Mouse (Mus musculus) right cerebral cortex, adult 2 months (tissue): ENCODE measurements around the gene Acad8.

Source experiments
- DNase-seq, 2 experiments: peaks; one replicate each; pipeline ENCODE4 v3.0.0; 2021 to 2022; ENCODE audit warnings: low spot score in 2 of 2

The Acad8 gene

GRCm38 (mm10) chr9:26999461-27000395 is at the start of gene Acad8, which contains the start of gene Thyn1:
Gene Acad8, minus strand, starts transcription at chr9:26999566.
Gene Thyn1, plus strand, starts transcription at chr9:26999710.
- peak; percentile 96 to 97 for DNase-seq

- no peak for DNase-seq
Measured at GRCm38 (mm10) chr9:27043892-27044291, 44.5 kb upstream of the Acad8 start.

DNA sequence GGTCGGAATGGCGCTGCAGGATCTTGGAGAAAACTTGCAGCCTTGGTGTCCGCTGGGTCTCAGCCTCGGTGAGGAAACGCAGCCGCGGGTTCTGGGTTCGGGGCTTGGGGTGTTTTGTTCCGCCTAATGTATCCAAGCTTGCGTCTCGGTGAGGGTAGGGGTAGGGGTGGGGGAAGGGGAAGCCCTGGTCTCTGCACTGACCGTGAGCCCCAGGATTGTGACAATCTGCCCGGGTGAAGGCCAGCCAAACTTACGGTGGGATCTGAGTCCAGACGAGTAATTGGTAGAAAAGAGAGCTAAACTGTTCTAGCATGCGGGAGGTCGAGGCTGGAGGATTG is 31.4 kb upstream of the Acad8 start:
- no peak for DNase-seq

DNA sequence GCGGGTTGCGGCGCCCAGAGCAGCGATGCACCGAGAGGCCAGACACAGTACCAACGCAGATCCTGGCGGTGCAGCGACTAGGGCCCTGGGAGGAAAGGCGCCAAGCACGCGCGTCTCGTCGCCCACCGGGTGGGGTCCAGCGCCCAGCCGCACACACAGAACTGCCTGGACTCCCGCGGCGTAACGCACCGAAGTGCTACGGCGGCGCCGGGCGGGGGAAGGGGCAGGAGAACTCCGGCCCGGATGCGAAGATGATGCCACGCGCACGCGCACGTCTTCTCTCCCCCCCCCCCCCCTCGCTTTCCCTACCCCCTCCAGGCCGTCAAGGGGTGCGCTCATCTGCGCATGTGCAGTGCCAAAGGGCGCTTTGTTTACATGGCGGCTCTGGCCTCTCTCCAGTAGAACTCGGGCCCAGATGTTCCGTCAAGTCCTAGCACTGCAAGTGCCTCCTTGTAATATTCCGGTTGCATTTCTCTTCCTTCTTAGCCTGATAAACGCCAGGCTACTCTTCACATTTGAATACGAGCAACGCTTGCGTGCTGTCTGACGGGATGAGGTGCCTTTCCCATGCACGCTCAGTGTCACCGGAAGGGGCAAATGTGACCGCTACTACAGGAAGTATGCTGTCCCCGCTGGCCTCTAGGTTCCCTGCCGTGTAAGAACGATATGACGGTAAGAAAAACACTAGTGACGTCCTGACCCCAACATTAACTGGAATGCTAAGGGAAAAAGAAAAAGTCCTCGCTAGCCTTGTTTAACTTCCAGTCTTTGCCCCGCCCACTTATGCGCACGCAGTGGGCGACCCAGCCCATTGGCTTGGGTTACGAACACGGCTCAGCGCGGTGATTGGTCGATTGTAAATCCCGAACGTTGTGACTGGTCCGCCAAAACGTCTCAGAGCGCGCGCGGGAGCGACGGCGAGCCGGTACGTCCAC is 30.7 kb upstream of the Acad8 start, which contains the start of the genes Vps26b and Ncapd3:
Gene Vps26b, minus strand, starts transcription at position 238 of the 935 bp plus-strand sequence.
Gene Ncapd3, plus strand, starts transcription at position 348 of the 935 bp plus-strand sequence.
- peak; percentile 97 to 98 for DNase-seq

- peak; percentile 68 to 75 for DNase-seq
Measured at GRCm38 (mm10) chr9:27029022-27029827, 29.9 kb upstream of the Acad8 start.

DNA sequence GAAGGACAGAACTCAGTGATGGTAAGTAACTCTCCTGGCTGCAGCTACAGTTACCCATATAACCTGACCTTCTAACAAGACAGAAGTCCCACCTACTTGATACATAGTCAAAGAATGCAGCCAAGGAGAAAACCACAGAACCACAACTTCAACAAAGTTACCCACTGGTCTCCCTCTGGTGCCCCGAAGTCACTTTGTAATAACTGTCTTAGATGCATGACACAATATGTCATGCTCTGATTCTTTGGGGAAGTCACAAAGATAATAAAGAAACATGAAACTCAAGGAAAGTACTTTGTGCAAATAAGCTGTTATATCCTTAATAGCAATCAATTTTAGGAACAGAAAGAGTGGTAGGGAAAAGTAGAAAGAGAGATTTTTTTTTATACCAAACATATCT is 27.3 kb upstream of the Acad8 start:
- DNase-seq = no peak

DNA sequence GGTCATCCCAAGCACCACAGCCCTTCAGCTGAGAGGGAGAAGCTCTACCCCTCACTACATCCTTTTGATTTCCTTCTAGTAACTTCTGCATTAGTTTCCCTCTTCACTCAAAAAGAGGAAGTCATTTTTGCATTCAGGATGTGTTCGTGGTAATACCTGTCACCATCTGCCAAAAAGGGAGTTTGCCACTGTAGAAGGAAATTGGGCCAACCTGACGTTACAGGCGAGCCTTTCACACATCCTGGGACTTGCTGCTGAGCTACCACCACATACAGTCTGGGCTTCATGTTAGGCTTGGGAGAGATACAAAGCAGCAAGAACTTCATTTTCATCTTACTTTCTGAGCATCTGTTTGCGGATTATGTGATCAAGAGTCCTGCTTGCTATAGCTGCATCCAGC is 24.3 kb upstream of the Acad8 start:
- DNase-seq = no peak

DNA sequence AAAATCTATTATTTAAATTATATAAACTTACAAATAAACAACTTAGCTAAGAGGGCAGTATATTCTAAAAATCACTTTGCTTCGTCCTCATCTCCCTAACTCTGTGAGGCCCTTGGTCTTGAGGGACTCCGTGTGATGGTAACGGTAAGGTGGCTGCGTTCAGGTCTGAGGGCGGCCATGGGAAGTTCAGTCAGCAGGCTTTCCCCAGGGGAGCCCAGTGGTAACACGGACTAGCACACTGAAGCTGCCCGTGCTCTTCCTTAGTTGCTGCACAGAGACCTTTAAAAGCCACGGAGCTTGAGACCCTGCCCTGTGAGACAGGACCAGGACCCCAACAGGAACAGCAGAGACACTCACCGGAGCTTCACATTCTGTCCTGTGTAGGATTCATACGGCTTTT is 19.6 kb upstream of the Acad8 start:
- DNase-seq = no peak

DNA sequence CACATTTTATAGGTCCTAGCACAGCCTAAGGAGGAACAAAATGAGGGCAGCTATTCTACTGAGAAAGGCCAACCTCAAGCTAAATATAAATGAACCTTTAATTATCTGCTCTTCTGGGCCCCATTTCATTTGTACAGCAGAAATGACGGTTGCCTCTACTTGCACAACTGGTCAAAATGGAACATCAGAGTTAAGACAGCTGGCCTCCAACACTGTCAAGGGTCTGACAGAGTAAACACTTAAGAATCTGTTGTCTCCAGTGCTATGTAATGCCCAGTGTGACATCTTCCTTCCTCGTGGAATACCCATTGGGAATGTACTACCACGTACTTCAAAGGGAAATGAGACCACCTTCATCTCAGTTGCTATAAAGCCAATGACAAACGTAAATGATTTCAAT is 12.2 kb upstream of the Acad8 start:
- DNase-seq = no peak

DNA sequence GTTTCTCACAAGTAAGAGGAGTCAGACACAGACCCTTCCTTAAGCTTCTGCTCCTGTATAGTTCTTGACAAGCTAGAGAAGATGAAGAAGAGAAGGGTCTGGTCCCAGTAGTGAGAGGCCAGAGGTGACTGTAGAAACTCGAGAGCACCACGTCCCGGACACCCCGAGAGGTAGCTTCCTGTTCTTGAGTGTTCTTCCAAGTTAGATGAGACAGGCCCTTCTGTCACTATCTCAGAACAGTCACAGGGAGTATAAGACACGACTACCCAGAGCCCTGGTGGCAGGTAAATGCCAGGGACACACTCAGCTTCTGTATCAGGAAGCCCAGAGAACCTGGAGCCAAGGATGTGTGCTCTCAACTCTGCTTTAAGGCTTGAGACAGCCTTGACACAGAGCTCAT is 9.9 kb upstream of the Acad8 start:
- no peak for DNase-seq

DNA sequence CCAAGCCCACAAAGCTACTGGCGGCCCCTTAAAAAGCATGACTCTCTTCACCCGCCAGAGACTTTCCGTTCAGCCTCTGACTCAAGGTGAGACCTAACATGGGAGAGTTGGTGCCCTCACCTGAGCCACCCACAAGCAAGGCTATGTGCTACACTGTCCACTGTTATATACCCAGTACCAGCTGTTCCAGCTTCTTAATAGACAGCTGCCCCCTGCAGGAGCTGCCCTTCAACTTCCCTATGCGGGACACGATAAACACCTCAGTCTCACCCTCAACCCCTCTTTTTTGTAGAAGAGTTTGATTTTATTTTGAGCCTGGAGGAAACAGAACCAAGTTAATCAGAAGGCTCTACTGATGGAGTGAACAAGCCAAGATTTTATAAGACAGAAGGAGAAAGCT is 7.5 kb upstream of the Acad8 start:
- no peak for DNase-seq

- DNase-seq = no peak
Measured at GRCm38 (mm10) chr9:27005933-27006332, 6.6 kb upstream of the Acad8 start.

DNA sequence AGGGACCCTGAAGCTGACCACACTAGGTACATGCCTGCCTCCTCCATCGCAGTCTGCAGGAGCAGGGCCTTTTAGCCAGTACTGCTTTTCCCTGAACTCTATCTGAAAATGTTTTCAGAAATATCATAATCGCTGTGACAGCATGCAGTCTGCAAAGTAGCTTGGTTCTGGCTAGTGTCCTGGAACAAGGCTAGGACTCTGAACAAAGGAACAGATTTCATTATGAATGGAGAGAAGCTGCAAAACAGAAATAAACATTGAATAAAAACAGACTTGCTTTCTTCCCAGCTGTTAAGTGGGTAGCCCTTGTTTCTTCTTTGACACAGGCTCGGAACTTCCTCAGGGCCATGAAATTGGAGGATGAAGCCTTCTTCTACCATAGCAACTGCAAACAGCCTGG is 5.9 kb upstream of the Acad8 start:
- DNase-seq = no peak

- DNase-seq = no peak
Measured at GRCm38 (mm10) chr9:26998669-26999460, 501 bp downstream of the Acad8 start.

DNA sequence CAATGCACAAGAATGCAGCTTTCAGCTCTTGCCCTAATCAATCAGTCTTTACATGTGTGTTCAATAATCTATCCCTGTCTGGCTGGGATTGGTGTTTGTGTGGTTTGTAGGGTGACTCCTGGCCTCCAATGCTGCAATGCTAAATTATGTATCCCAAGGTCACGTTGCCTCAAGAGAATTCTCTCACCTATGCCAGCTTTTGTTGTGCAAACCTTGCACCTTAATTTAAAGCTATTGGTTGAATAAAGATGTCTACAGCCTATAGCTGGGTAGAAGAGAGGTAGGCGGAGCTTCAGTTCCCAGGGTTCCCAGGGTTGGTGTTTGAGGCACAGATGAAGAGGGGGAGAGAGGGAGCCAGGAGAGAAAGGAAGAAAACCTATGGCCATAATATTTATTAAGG is 1.9 kb downstream of the Acad8 start:
- DNase-seq = no peak

DNA sequence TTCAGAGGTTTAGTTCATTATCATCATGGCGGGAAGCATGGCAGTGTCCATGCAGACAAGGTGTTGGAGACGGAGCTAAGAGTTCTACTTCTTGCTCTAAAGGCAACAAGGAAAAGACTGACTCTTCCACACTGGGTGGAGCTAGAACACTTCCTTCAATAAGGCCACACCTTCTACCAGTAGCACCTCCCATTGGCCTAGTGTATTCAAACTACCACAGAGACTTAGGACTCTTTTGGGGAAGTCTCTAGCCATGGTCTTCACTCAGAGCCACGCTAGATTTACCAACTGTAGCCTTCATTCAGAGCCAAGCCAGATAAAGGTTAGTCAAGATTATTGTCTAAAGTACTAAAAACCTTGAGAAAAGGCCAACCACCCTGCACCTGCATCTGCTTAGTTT is 2.3 kb downstream of the Acad8 start:
- DNase-seq = no peak

DNA sequence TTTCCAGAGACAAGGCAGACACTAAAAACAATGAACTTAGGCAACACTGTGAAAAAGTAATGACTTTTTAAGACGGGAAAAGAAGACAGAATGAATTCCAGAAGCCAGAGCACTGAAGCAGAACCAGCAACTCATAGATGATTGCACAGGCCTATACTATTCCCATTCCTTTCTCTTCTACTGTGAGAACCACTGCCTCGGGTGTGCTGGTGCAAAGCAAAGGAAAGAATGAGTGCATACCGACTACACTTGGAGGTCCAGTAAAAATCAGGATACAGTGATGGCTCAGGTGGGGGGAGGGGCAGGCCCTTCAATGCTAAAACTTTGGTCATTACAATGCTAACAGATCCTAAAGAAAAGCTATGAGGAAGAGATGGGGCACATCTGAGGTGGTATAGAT is 5.5 kb downstream of the Acad8 start:
- DNase-seq = no peak

- DNase-seq = no peak
Measured at GRCm38 (mm10) chr9:26993118-26993517, 6.2 kb downstream of the Acad8 start.

DNA sequence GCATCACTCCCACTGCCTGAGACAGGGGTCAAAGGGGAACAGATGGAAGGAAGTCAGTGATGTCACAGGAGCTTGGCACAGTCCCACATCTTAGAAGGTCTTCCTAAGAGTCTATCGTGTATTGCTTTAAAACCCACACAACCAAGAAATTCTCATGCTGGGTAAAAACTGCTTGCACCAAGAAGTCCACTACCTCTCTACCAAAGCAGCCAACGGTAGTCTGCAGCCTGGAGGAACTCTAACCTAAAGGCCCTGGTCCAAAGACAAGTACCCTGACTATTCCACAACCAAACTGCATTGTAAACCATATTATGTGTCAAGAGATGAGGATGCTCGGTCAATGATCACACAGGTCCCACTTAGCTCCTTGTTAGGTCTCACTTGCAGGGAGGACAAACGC is 9.2 kb downstream of the Acad8 start:
- DNase-seq = no peak

GRCm38 (mm10) chr9:26985668-26986277 is 13.6 kb downstream of the Acad8 start:
- DNase-seq = no peak
